In the genomic region with DNA sequence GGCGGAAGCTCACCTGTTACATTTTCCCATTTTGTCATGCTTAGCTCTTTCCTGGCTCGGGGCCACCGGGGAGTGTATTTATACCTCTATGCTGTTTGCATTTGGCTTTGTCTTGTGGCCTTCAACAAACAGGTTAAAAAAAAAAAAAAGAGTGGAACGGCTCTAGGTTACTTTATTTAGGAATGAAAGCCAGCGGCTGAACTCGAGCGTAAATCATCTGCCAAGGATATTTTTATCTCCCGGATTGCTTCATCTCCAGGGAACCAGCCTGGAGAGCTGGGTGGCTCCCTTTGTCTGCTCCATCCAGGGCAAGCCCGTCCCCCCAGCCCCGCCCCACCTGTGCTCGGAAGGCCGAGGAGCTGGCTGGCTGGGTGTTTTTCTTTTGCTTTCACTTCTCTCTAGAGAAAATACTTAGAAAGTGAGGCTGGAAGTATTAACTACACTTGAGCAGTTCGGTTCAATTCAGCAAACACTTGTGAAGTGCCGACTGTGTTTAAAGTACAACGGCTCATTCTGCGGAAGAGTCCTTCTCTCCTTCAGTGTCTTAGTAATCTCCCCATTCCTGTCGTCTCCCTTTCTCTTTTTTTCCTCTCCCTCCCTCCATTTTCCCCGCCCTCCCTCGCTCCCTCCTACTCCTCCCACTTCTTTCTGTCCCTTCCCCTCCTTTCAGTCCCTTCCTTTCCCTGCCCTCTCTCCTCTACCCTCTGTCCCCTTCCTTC, we compare ENCODE assay signal across 7 mouse cellular contexts. TPM values are rescaled to one million over a fixed set of nuclear protein-coding genes. Genes with fewer than 3 reads are reported as not detected.
A peak's percentile ranks its signal among the peaks of the same experiment; 100 is the strongest.
DNase-seq lines count a peak whose midpoint lies in the region; ATAC-seq and TF ChIP-seq lines count a peak whose summit lies in the region.

No protein-coding gene starts in this region.

- H3K9ac ChIP-seq in intestine, embryonic 14.5 days (ENCODE audit: low read length): peak overlapping the region; percentile 56

- no peaks in the 10 kb centered on the region for H3K27me3 ChIP-seq in intestine, embryonic 14.5 days (replicated peaks; ENCODE audit: control insufficient read depth, insufficient read depth, low read length)
- peaks cover 21% of the 10 kb centered on the region; the same call in 1 of the 2 replicates for H3K27me3 ChIP-seq in limb, embryonic 10.5 days (ENCODE audit: low read depth, poor library complexity, severe bottlenecking)
- H3K27me3 ChIP-seq in midbrain, embryonic 10.5 days (ENCODE audit: low read depth, poor library complexity, severe bottlenecking): peaks cover 57% of the 10 kb centered on the region
- H3K27me3 ChIP-seq in small intestine, adult 2 months (ENCODE audit: control insufficient read depth, insufficient read depth, low read length): 0 out of 2 replicates have a peak, but pooled peaks cover 5% of the 10 kb centered on the region

- peak; percentile 79 for DNase-seq in adrenal gland, adult 8-10 months
- peak; percentile 41 for DNase-seq in embryo, embryonic 10 days (ENCODE audit: low spot score)
- DNase-seq in gastrocnemius, postnatal 4 days (ENCODE audit: low spot score in 2 of 2): peak; percentile 26 to 54
- DNase-seq in intestine, embryonic 14.5 days (ENCODE audit: low spot score): peak; percentile 85
- DNase-seq in limb, embryonic 10.5 days (ENCODE audit: low spot score): peak; percentile 64
- DNase-seq in midbrain, embryonic 10.5 days (ENCODE audit: low spot score): peak; percentile 58

- no peak for TF ChIP-seq CTCF in small intestine, adult 2 months (IDR thresholded peaks at IDR 0.05; ENCODE audit: extremely low read depth, insufficient read length, insufficient replicate concordance, low read depth, low read length)

- TF ChIP-seq POLR2A in small intestine, adult 2 months (IDR thresholded peaks at IDR 0.05; ENCODE audit: low read depth, low read length): no peak

- peak overlapping the region; percentile 67 for H3K27ac ChIP-seq in intestine, embryonic 14.5 days (ENCODE audit: low read depth)
- peak overlapping the region; percentile 61 for H3K27ac ChIP-seq in limb, embryonic 10.5 days
- H3K27ac ChIP-seq in midbrain, embryonic 10.5 days (replicated peaks): peak overlapping the region; percentile 78
- H3K27ac ChIP-seq in small intestine, adult 2 months (ENCODE audit: insufficient read depth, low read depth, low read length): no peak overlapping the region

- H3K4me3 ChIP-seq in intestine, embryonic 14.5 days (ENCODE audit: low read depth, low read length): peak overlapping the region; percentile 49
- H3K4me3 ChIP-seq in limb, embryonic 10.5 days: peak overlapping the region; percentile 48
- peak overlapping the region; percentile 51 for H3K4me3 ChIP-seq in midbrain, embryonic 10.5 days
- peak overlapping the region; percentile 51 for H3K4me3 ChIP-seq in small intestine, adult 2 months (ENCODE audit: low read depth, low read length)

- H3K36me3 ChIP-seq in intestine, embryonic 14.5 days (ENCODE audit: control insufficient read depth, insufficient read depth, low read length): no peaks in the 10 kb centered on the region
- no peaks in the 10 kb centered on the region for H3K36me3 ChIP-seq in limb, embryonic 10.5 days
- H3K36me3 ChIP-seq in midbrain, embryonic 10.5 days: no peaks in the 10 kb centered on the region
- no peaks in the 10 kb centered on the region for H3K36me3 ChIP-seq in small intestine, adult 2 months (ENCODE audit: control insufficient read depth, insufficient read depth, low read length)

- peaks cover 10% of the 10 kb centered on the region for H3K4me1 ChIP-seq in intestine, embryonic 14.5 days (replicated peaks; ENCODE audit: control insufficient read depth, insufficient read depth, low read length)
- H3K4me1 ChIP-seq in limb, embryonic 10.5 days: peaks cover 17% of the 10 kb centered on the region
- H3K4me1 ChIP-seq in midbrain, embryonic 10.5 days: peaks cover 38% of the 10 kb centered on the region
- 0 out of 2 replicates have a peak, but pooled peaks cover 1% of the 10 kb centered on the region for H3K4me1 ChIP-seq in small intestine, adult 2 months (ENCODE audit: control insufficient read depth, insufficient read depth, insufficient read length, low read length)

- H3K4me2 ChIP-seq in intestine, embryonic 14.5 days (ENCODE audit: low read length): peak overlapping the region; percentile 58

- peak; percentile 92 for ATAC-seq in intestine, embryonic 14.5 days (replicated peaks; ENCODE audit: low FRiP score, low TSS enrichment, low read depth)

- no peaks in the 10 kb centered on the region for H3K9me3 ChIP-seq in intestine, embryonic 14.5 days (ENCODE audit: control insufficient read depth, low read length)
- no peaks in the 10 kb centered on the region for H3K9me3 ChIP-seq in limb, embryonic 10.5 days (replicated peaks)
- H3K9me3 ChIP-seq in midbrain, embryonic 10.5 days (replicated peaks): no peaks in the 10 kb centered on the region

- 2% methylated on average over 19 of the region's 19 CpGs for WGBS in intestine, embryonic 14.5 days
- 2% methylated on average over 19 of the region's 19 CpGs for WGBS in limb, embryonic 10.5 days
- WGBS in midbrain, embryonic 10.5 days: 4% methylated on average over 19 of the region's 19 CpGs
- under 1% methylated on average over 19 of the region's 19 CpGs for WGBS in small intestine, adult 2 months

RNA-seq across cellular contexts. Expression of a gene that starts 44.6 kb away (rescaled TPM):
- under 1 TPM; 0.03 to 0.10 (median 0.09) TPM for total RNA-seq in adrenal gland, adult 8-10 months (2022)
- under 1 TPM; 0.08 to 0.10 TPM for total RNA-seq in gastrocnemius, postnatal 4 days (2021)
- 0.03 and 0.07 TPM in 2 replicates for polyA plus RNA-seq in intestine, embryonic 14.5 days (2014; fragmentation: Nextera tagmentation; extraction: Ambion mirVana)
- polyA plus RNA-seq in limb, embryonic 10.5 days (2016; fragmentation: Nextera tagmentation; extraction: Ambion mirVana): not detected in 2 replicates
- 0.07 and 0.19 TPM in 2 replicates for polyA plus RNA-seq in midbrain, embryonic 10.5 days (2016; fragmentation: Nextera tagmentation; extraction: Ambion mirVana)
- under 0.01 and 0.01 TPM in 2 replicates for polyA plus RNA-seq in small intestine, adult 2 months (2012; rRNA removed)
